Mouse (Mus musculus) layer of hippocampus, postnatal 10 days (tissue): ENCODE results near the gene Gm18336. TPM values are rescaled to one million over a fixed set of nuclear protein-coding genes. Genes with fewer than 3 reads are reported as not detected.
A peak's percentile ranks its signal among the peaks of the same experiment; 100 is the strongest.
"Not testable (repeated sequence)": the region's sequence is repeated elsewhere in the genome, so short reads cannot be mapped to it uniquely, and the experiment has no call there.

Experiments used
- DNase-seq, 2 experiments: peaks; one replicate each; pipeline ENCODE4 v3.0.0; 2021; ENCODE audit warnings: low spot score in 2 of 2
- long read RNA-seq: library from polyadenylated mRNA; stranded (forward); transcript quantifications from one replicate; pipeline ENCODE4 v2.0.0, GENCODE M21; 2023
- total RNA-seq, 2 experiments: library from RNA; stranded (reverse); gene quantifications; 2 replicates each; pipeline ENCODE4 v1.2.3; 2021

The Gm18336 gene
- total RNA-seq = under 1 TPM; 0.16 to 0.29 TPM
- long read RNA-seq = 0 reads

DNA sequence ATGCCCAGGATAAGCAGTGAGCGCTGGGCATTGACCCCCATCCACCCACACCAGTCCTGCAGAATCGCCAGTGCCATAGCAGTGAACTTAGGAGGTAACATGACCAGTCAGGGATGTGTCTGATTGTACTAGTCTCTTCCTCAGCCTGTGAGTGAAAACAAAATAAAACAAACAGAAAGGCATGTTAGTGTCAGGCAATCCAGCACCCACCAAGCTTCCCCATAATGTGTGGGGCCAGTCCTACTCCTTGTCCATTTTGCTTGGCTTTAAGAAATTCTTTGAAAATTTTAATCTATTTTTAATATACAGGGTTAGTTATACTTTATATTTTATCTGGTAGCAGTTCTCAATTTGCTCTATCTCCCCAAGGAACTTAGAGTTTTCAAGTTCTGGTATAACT is at the start of gene Gm18336:
Gm18336 (minus strand) TSS at position 101 of the 400 bp plus-strand sequence.
- DNase-seq = not testable (repeated sequence)

DNA sequence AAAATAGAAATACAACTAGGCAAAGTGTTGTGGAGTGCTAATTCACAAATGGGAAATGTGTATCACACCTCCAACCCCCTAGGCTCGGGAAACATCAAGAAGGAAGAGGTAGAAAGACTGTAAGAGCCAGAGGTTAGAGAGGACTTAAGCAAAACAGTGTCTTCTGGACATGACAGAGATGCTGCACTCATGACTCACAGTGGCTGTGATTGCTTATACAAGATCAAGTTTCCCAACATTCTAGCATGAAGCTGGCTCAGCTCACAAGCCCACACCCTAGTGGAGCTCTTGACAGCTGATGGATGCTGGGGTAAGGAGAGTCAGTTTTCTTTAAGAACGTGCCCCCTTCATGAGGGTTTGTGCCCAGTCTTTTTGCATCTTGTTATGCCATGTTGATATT is 42.9 kb upstream of the Gm18336 start:
- DNase-seq = no peak

GRCm38 (mm10) chrX:73435252-73435651 is 36.7 kb upstream of the Gm18336 start, which contains the start of gene Trex2:
TSS of gene Trex2 (minus strand) at chrX:73435344.
- no peak for DNase-seq

GRCm38 (mm10) chrX:73432850-73433249 is 34.3 kb upstream of the Gm18336 start:
- no peak for DNase-seq

DNA sequence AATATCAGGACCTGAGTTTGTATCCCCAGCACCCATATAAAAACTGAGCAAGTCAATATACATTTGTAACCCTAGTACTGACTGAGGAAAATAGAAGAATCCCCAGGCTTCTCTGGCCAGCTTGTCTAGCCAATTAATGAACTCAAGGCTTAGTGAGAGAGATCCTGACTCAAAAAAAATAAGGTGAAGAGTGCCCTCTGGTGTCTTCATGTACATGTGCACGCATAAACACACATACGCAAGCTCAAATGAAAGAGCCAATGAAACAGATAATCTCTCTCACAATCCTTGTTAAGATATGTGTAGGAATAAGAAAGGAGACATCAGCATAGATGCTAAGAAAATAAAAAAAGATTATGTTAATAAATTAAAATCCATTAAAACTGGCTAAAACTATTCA is 31.5 kb upstream of the Gm18336 start:
- no peak for DNase-seq

- DNase-seq = no peak
Measured at GRCm38 (mm10) chrX:73412767-73413166, 14.2 kb upstream of the Gm18336 start.

GRCm38 (mm10) chrX:73410880-73411517 is 12.5 kb upstream of the Gm18336 start, which contains the start of gene Zfp92:
TSS of gene Zfp92 (plus strand) at chrX:73411096.
- peak in 1 of 2 experiments; percentile 19 for DNase-seq

- DNase-seq = no peak
Measured at GRCm38 (mm10) chrX:73401616-73402015, 3.1 kb upstream of the Gm18336 start.

- DNase-seq = no peak
Measured at GRCm38 (mm10) chrX:73400951-73401350, 2.4 kb upstream of the Gm18336 start.

- DNase-seq = no peak
Measured at GRCm38 (mm10) chrX:73396446-73396845, 2.1 kb downstream of the Gm18336 start.

DNA sequence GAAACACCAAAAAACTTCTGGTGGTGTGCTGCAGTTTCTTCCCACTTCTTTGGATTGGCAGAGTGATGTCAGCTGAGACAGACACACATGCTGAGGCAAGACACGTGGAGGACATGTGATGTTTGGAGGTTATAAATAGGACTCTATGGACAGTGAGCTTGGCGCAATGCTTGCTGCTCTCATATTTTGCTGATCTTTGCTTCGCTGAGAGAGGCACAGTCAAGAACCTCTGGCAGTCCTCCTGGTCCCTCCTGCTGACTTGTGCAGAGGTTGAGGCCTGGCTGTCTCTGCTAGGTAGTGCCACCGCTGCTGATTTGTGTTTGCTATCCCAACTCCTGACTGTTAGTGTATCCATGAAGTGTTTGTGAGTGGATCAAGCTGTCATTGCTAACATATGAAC is 7.1 kb downstream of the Gm18336 start:
- no peak for DNase-seq

- DNase-seq = no peak
Measured at GRCm38 (mm10) chrX:73384924-73385323, 13.6 kb downstream of the Gm18336 start.

DNA sequence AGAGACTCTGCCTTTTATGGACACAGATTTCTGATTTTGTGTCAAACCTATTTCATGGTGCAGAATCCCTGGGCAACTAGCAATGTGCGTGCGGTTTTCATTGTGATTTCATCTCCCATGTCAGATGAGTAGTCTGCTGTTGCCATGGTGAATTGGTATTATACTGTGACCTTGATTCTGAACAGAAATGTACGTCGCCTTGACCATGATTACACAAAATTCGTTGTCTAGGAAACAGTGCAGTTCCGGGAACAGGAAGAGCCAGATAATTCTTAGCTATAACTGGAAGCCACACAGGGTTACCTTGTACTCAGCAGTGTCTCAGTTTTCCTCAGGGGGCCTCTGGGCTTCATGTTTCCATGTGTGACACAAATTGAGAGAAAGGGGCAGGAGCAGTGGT is 14.1 kb downstream of the Gm18336 start:
- DNase-seq = no peak

- DNase-seq = no peak
Measured at GRCm38 (mm10) chrX:73363291-73363690, 35.2 kb downstream of the Gm18336 start.

GRCm38 (mm10) chrX:73356719-73357118 is 41.8 kb downstream of the Gm18336 start:
- DNase-seq = no peak

- DNase-seq = no peak
Measured at GRCm38 (mm10) chrX:73356163-73356562, 42.4 kb downstream of the Gm18336 start.

Other genes starting within 250 kb of the Gm18336 start
- not detected for gene Xlr5b, start 249.9 kb downstream of the Gm18336 start, total RNA-seq
- 1 to 10 TPM in 1 of 2 experiments, under 1 TPM in 1; 0.48 to 2.1 TPM for gene DXBay18, start 249.3 kb downstream of the Gm18336 start, total RNA-seq
- gene Spin2d, start 221.7 kb downstream of the Gm18336 start, total RNA-seq = not detected
- gene Xlr3b, start 206.5 kb downstream of the Gm18336 start, total RNA-seq = 1 to 10 TPM; 4.1 to 7.0 TPM
- under 1 TPM in 1 of 2 experiments, not detected in 1; 0.51 TPM for gene Xlr4b, start 184.4 kb downstream of the Gm18336 start, total RNA-seq
- gene F8a, start 170.4 kb downstream of the Gm18336 start, total RNA-seq = 10 to 100 TPM; 13.4 to 15.2 TPM
- gene Xlr4c, start 155.6 kb downstream of the Gm18336 start, total RNA-seq = not detected
- not detected for gene Xlr3c, start 133.3 kb downstream of the Gm18336 start, total RNA-seq
- not detected for gene Xlr5a, start 105.8 kb downstream of the Gm18336 start, total RNA-seq
- gene Xlr5c, start 105.8 kb downstream of the Gm18336 start, total RNA-seq = not detected
- not detected for gene Gm45015, start 61.9 kb downstream of the Gm18336 start, total RNA-seq
- 10 to 100 TPM; 12.1 to 16.1 TPM for gene Zfp275, start 56.1 kb downstream of the Gm18336 start, total RNA-seq
- gene Zfp92, start 12.4 kb upstream of the Gm18336 start, total RNA-seq = 1 to 10 TPM; 3.2 to 4.9 TPM
- gene Trex2, start 36.6 kb upstream of the Gm18336 start, total RNA-seq = not detected
- gene Haus7, start 60.3 kb upstream of the Gm18336 start, total RNA-seq = 10 to 100 TPM; 18.4 to 19.7 TPM
- gene Bgn, start 84.9 kb upstream of the Gm18336 start, total RNA-seq = 10 to 100 TPM; 48.6 to 48.8 TPM
- 10 to 100 TPM; 90.9 to 95.2 TPM for gene Atp2b3, start 104.3 kb upstream of the Gm18336 start, total RNA-seq
- under 1 TPM; 0.80 to 0.83 TPM for gene Dusp9, start 240.7 kb upstream of the Gm18336 start, total RNA-seq